Mouse (Mus musculus): ENCODE data around the gene Ttc9c. TPM values are rescaled to one million over a fixed set of nuclear protein-coding genes. Genes with fewer than 3 reads are reported as not detected.
"Not testable (repeated sequence)": the region's sequence is repeated elsewhere in the genome, so short reads cannot be mapped to it uniquely, and the experiment has no call there.

The Ttc9c gene
- polyA plus RNA-seq, 1 experiment: 68.7 TPM

- H3K4me3 ChIP-seq (ENCODE audit: insufficient read depth, low read length): no peak overlapping the region
- no peaks in the 10 kb centered on the region for H3K4me1 ChIP-seq (ENCODE audit: control insufficient read depth, insufficient read depth, low read length)
- H3K27ac ChIP-seq (ENCODE audit: insufficient read depth, low read length): no peak overlapping the region
- 0 out of 2 replicates have a peak, but pooled peaks have one; percentile 6 for TF ChIP-seq CTCF (IDR thresholded peaks at IDR 0.05; ENCODE audit: borderline replicate concordance, insufficient read depth, low read length)
- no peak for TF ChIP-seq POLR2A (IDR thresholded peaks at IDR 0.05; ENCODE audit: low read depth, low read length)
These were observed 25.4 kb upstream of the Ttc9c start for GRCm38 (mm10) chr19:8844371-8845129.

GRCm38 (mm10) chr19:8842961-8843360, 23.8 kb upstream of the Ttc9c start:
- TF ChIP-seq POLR2A (IDR thresholded peaks at IDR 0.05; ENCODE audit: low read depth, low read length) (no peak), CTCF (IDR thresholded peaks at IDR 0.05; ENCODE audit: borderline replicate concordance, insufficient read depth, low read length) (no peak)
- Histone ChIP-seq H3K4me1 (ENCODE audit: control insufficient read depth, insufficient read depth, low read length) (no peaks in the 10 kb centered on the region), H3K4me3 (ENCODE audit: insufficient read depth, low read length) (no peak overlapping the region), H3K27ac (ENCODE audit: insufficient read depth, low read length) (no peak overlapping the region)

- H3K27ac ChIP-seq (ENCODE audit: insufficient read depth, low read length): no peak overlapping the region
- peak overlapping the region; percentile 30; the same call in 1 of the 2 replicates for H3K4me3 ChIP-seq (ENCODE audit: insufficient read depth, low read length)
- TF ChIP-seq POLR2A (IDR thresholded peaks at IDR 0.05; ENCODE audit: low read depth, low read length) (no peak), CTCF (IDR thresholded peaks at IDR 0.05; ENCODE audit: borderline replicate concordance, insufficient read depth, low read length) (no peak)
- no peaks in the 10 kb centered on the region for H3K4me1 ChIP-seq (ENCODE audit: control insufficient read depth, insufficient read depth, low read length)
These were observed 21.9 kb upstream of the Ttc9c start for GRCm38 (mm10) chr19:8841012-8841411.

GRCm38 (mm10) chr19:8839908-8840791, 21.0 kb upstream of the Ttc9c start:
- H3K27ac ChIP-seq (ENCODE audit: insufficient read depth, low read length): no peak overlapping the region
- peak; percentile 85 for TF ChIP-seq POLR2A (IDR thresholded peaks at IDR 0.05; ENCODE audit: low read depth, low read length)
- TF ChIP-seq CTCF (IDR thresholded peaks at IDR 0.05; ENCODE audit: borderline replicate concordance, insufficient read depth, low read length): no peak
- no peaks in the 10 kb centered on the region for H3K4me1 ChIP-seq (ENCODE audit: control insufficient read depth, insufficient read depth, low read length)
- H3K4me3 ChIP-seq (ENCODE audit: insufficient read depth, low read length): peak overlapping the region; percentile 30

GRCm38 (mm10) chr19:8839103-8839907, 20.2 kb upstream of the Ttc9c start, which contains the start of gene Gng3:
TSS of gene Gng3 (minus strand) at chr19:8839194.
- H3K4me1 ChIP-seq (ENCODE audit: control insufficient read depth, insufficient read depth, low read length): no peaks in the 10 kb centered on the region
- H3K27ac ChIP-seq (ENCODE audit: insufficient read depth, low read length): no peak within 1 kb of the TSS
- TF ChIP-seq CTCF (IDR thresholded peaks at IDR 0.05; ENCODE audit: borderline replicate concordance, insufficient read depth, low read length) (no peak), POLR2A (IDR thresholded peaks at IDR 0.05; ENCODE audit: low read depth, low read length) (no peak)
- no peak within 1 kb of the TSS for H3K4me3 ChIP-seq (ENCODE audit: insufficient read depth, low read length)

- Histone ChIP-seq H3K4me3 (ENCODE audit: insufficient read depth, low read length) (peak overlapping the region; percentile 30; the same call in 1 of the 2 replicates), H3K27ac (ENCODE audit: insufficient read depth, low read length) (peak overlapping the region; percentile 52; the same call in 1 of the 2 replicates), H3K4me1 (ENCODE audit: control insufficient read depth, insufficient read depth, low read length) (no peaks in the 10 kb centered on the region)
- TF ChIP-seq POLR2A (IDR thresholded peaks at IDR 0.05; ENCODE audit: low read depth, low read length): no peak
These were observed 19.1 kb upstream of the Ttc9c start for GRCm38 (mm10) chr19:8838041-8838730.

GRCm38 (mm10) chr19:8837251-8837791, 18.2 kb upstream of the Ttc9c start, which contains the start of gene Bscl2:
TSS of gene Bscl2 (plus strand) at chr19:8837467.
- Histone ChIP-seq H3K4me3 (ENCODE audit: insufficient read depth, low read length) (peak within 1 kb of the TSS; percentile 30), H3K27ac (ENCODE audit: insufficient read depth, low read length) (peak within 1 kb of the TSS; percentile 52), H3K4me1 (ENCODE audit: control insufficient read depth, insufficient read depth, low read length) (no peaks in the 10 kb centered on the region)
- TF ChIP-seq POLR2A (IDR thresholded peaks at IDR 0.05; ENCODE audit: low read depth, low read length) (peak; percentile 57), CTCF (IDR thresholded peaks at IDR 0.05; ENCODE audit: borderline replicate concordance, insufficient read depth, low read length) (no peak)

- not testable (repeated sequence) for H3K4me1 ChIP-seq (ENCODE audit: control insufficient read depth, insufficient read depth, low read length); H3K27ac ChIP-seq (ENCODE audit: insufficient read depth, low read length); H3K4me3 ChIP-seq (ENCODE audit: insufficient read depth, low read length)
These were observed 17.2 kb upstream of the Ttc9c start for GRCm38 (mm10) chr19:8836327-8836726.

- Histone ChIP-seq H3K27ac (ENCODE audit: insufficient read depth, low read length) (no peak overlapping the region), H3K4me1 (ENCODE audit: control insufficient read depth, insufficient read depth, low read length) (no peaks in the 10 kb centered on the region), H3K4me3 (ENCODE audit: insufficient read depth, low read length) (no peak overlapping the region)
- no peak for TF ChIP-seq CTCF (IDR thresholded peaks at IDR 0.05; ENCODE audit: borderline replicate concordance, insufficient read depth, low read length)
These were observed 13.8 kb upstream of the Ttc9c start for GRCm38 (mm10) chr19:8832971-8833370.
